Mouse (Mus musculus): ENCODE results near the gene Pafah2.
A peak's percentile ranks its signal among the peaks of the same experiment; 100 is the strongest.

Pafah2 gene

DNA sequence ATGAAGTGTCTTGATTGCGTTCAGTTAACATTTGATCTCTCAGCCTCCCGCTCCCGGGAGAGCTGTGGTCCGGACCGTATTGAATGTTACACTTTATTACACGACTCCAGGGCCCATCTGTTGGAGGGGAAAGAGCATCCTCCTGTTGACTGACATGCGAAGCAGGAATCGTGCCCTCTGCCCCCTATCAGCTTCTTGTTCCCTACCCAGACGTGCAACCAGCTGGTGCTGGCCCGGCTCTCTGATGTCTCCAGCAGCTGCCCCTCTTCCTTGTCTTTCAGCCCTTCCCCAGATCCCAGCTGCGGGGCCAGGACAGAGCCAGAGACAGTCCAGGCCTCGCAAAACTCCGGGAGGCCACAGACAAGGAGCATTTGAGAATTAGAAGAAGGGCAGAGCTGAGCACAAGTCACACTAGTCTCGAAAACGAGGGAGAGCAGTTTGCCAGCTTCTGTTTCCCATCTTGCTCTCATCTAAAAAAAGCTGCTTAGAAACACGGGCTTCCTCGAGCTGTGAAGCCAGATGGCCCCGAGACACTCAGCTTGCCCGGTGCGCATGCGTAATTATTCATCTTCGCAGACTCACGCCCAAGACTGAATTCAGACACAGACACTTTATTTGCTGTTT lies 34.4 kb downstream of the Pafah2 start:
- peak in 1 of 2 experiments; percentile 38 for DNase-seq

DNA sequence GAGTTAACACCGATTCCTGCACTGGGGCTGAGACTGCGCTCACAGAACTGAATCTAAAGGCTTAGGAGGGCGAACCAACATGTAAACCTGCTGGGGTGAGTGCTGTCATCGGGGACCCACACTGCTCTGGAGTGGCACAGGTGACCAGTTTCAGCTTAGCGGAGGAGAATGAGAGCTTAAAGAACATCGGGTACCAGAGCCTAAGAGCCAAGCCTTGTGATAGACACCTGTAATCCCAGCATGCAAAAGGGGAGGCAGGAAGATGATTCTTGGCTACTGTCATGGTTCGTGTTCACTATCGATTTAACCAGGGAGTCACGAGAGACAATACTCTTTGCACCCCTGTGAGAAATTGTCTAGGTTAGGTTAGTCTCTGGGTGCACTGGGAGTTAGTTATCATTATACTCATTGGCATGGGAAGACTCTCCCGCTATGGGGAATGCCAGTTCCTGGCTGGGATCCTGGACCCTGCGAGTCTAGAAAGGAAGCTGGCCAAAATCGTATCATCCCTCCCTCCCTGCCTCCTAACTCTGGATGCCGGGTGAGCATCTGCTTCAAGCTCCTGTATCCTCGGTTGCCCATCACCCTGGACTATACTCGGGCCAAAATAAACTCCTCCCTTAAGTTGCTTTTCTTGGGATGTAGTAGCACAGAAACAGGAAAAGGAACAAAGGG lies 36.7 kb downstream of the Pafah2 start:
- DNase-seq: no peak

DNA sequence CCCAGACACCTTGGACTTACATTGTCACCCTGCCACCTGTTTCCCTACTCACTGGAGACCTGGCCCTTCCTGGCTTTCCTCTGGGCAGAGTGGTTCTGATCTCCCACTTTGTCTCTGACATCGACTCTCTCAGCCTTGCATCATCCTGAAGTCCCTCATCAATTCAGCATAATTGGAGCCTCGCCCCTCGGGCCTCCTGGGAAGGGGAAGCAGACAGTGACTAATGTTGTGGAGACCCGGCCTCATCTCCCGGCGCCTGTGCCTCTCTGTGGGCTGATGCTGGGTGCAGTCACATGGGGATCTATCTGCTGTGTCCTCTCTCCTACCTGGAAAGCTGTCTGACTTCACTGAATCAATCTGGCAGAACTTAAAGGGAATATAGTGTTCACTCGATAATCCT lies 40.1 kb downstream of the Pafah2 start:
- DNase-seq: no peak

DNA sequence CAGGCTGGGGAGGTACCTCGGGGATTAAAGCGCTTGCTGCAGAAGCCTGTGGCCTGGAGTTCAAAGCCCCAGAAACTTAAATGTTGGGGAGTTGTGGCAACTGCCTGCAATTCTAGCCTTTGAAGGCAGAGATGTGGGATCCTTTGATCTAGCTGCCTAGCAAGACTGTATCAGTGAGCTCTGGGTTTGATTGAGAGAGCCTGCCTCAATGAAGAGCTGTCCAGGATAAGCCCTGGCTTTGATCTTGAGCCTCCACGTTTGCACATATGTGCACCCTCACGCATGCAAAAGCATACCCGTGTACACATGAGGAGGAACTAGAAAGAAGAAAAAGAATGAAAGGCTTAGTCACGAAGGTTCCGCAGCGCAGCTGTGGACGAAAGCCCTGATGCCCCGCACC lies 40.5 kb downstream of the Pafah2 start:
- DNase-seq: no peak

DNA sequence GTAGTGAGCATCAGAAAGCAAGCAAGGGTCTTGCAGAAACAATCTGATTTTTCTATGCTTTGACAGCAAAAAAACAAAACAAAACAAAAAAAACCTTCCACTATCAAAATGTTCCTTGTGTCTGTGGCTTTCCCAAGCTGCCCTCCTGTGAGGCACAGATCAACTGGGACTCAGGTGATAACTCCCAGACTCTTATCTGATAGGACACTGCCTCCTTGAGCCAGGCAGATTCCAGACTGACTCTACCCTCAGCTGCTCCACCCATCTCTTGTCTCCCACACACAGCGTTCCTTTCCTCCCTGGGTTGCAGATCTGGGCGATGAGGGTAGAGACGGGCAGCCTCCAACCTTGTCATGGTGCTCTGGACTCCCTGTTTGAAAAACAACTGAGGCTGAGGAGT lies 43.0 kb downstream of the Pafah2 start:
- no peak for DNase-seq

DNA sequence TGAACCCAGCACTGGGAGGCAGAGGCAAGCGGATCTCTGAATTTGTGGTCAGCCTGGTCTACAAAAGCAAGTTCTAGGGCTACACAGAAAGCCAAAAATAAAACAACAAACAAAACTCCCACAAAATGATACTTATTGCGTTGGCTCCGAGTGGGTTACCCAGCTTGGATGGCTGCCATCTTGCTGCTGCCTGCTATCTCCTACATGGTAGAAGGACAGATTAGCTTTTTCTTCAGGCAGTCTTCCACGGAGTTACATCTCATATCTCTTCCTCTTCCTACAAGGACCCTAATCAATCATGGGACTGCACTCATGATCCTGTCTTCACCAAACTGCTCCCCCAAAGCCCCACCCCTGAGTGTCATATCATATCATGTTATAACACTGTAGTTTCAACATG lies 43.8 kb downstream of the Pafah2 start:
- no peak for DNase-seq

DNA sequence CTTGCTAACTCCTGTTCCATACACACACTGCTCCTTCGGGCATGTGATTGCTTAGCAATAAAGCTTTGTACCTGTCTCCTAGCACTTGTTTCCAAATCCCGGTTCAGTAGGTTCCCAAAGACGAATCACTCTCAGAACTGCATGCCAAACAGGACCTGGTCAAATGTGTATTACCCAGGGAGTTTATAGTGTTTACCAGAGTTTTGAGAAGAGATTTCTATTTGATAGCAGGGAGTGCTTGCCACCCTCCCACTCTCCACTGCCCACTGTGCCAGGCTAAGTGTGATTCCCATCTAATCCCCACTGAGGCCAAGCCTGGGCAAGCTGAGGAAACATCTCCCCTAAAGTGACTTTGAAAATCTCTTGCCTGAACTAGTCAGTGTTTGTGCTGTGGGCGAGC lies 46.1 kb downstream of the Pafah2 start:
- DNase-seq: no peak

DNA sequence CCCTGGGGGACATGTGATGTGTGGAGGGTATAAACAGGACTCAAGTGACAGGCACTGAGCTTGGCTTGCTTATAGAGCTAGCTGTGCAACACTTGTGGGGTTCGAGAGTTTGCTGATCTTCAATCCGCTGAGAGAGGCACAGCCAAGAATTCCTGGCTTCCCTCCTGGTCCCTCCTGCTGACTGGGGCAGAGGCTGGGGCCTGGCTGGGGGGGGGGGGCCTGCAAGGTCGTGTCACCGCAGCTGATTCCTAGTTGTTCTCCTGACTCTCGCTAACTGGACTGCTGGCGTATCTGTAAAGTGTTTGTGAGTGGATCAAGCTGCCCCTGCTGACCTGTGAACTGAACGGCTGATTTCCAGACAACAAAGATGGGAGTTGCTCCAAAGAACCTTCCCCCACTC lies 47.5 kb downstream of the Pafah2 start:
- no peak for DNase-seq

DNA sequence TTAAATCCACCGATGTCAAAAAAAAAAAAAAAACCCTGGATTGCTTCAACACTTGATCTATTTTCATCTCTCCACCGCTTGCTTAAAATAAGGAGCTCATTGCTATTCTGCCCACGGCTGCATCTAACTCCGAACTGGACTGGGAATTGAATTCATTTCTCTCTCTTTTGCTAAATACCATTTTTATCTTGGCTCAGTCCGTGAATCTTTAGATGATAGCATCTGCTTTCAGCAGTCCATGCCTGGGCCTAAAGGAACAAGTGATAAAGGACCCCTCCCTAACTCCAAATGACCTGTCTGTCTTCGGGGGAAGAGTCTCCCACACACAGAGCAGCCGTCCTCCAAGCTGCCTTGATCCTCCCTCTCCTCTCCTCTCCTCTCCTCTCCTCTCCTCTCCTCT lies 48.8 kb downstream of the Pafah2 start:
- DNase-seq: no peak

DNA sequence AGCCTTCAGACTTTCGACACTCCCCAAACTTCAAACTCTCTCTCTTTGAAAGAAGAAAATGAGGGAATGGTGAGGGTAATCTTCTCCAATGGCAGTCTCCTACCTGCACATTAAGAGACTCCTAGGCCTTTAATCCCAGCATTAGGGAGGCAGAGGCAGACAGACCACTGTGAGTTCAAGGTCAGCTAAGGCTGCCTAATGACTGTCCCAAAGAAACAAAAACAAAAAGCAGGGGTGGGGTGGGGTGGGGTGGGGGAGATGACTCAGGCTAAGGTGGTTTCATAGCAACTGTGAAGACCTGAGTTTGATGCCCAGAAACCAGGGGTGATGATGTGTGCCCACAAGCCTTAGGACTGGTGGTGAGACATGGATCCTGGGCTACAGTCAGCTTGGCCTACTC lies 49.4 kb downstream of the Pafah2 start:
- no peak for DNase-seq

DNA sequence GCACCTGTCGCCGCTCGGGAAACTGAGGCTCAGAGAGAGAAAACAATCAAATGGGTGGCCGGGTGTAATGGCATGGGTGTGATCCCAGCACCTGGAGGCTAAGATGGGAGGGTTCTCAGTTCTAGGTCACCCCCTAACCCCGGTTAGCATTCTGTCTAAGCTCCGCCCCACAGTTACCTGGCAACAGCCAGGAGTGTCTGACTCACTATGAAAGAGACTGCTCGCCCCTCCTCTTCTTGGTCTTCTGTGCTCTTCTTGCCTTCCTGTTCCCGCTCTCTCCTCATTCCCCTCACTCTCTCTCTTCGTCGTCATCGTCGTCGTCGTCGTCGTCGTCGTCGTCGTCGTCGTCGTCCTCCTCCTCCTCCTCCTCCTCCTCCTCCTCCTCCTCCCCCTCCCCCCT lies 51.8 kb downstream of the Pafah2 start:
- DNase-seq: no peak

DNA sequence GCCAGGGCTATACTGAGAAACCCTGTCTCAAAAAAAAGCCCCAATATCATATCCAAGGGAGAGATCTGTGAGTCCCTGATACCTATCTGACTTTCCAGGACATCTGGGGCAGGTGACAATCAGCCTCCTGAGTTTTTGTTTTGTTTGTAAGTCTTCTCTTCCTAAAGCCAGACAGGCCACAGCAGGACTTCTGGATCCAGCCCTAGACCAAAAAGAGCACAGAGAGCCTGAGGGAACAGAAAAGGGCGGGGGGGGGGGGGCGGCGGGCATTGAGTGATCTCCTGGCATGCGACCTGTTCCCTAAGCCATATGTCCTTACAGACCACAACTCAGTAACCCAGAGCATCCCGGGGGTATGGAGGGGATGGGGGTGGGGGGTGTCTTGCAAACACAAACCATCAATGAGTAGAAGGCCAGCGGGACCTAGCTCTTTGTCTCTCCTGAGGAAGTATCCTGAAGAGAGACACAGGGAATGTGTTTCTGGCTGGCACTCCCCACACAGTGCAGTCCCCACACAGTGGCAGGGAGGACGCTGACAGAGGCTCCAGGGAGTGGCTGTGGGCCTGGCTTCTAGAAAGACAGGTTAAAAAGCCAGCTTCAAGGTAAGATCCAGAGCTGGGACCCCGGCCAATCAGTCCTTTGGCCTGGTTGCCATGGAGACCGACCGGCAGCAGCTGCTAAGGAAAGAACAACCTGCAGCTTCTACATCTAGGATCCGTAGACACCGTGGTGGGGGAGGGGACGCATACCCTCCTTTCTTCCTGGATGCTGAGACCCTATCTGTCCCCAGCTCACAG lies 53.7 kb downstream of the Pafah2 start:
- DNase-seq: peak in 1 of 2 experiments; percentile 41

DNA sequence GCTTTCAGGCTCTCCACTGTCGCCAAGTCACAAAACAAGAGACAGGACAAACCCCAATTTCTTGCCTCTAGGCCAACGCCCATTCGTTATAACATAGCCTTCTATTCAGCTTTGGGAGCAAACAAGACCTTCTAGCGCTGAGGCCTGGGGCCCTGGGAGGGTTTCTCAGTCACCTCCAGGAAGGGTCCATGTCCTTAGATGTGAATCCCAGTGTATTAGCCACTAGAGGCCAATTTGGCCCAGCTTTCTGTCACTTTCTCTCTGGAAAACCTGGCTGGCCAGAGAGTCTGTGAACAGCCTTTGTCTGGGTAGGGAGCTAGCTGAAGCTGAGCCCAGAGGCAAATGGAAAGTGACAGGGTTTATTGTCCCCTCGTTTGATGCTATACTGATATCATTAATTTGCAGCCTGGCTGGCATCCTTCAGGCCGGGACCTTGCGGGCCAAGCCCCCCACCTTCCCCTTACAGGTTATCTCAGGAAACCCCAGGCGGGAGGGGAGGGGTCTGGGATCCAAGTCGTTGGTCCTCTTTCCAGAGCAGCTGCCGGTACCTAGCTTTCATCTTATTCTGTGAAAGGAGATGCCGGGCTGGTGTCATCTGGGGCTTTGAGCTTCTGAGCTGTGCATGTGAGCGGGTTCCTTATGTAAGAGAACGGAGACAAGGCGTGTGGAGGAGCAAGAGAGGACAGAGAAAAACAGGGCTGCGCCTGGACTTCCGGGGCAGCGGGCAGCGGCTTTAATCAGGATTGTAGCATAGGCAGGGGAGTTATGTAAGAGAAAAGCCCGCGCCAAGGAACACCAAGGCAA lies 54.5 kb downstream of the Pafah2 start:
- DNase-seq: peak; percentile 79 to 86

DNA sequence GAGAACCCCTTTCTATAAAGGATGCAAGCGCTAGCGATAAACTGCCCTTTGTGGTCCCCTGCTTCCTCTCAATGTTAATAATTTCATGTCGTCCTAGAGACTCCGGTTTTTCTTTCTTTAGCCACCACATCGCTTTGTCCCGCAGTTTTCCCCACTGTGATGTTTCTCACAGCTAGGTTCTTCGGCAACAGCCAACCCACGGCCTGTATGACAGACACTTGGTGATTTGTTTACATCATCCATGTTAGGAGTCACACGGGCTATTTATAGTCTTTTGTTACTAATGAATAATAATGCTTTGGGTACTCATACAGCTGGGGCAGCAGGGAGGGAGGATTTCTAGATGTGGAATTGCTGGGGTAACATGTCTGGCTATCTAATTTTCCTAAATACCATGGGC lies 55.4 kb downstream of the Pafah2 start:
- DNase-seq: no peak

DNA sequence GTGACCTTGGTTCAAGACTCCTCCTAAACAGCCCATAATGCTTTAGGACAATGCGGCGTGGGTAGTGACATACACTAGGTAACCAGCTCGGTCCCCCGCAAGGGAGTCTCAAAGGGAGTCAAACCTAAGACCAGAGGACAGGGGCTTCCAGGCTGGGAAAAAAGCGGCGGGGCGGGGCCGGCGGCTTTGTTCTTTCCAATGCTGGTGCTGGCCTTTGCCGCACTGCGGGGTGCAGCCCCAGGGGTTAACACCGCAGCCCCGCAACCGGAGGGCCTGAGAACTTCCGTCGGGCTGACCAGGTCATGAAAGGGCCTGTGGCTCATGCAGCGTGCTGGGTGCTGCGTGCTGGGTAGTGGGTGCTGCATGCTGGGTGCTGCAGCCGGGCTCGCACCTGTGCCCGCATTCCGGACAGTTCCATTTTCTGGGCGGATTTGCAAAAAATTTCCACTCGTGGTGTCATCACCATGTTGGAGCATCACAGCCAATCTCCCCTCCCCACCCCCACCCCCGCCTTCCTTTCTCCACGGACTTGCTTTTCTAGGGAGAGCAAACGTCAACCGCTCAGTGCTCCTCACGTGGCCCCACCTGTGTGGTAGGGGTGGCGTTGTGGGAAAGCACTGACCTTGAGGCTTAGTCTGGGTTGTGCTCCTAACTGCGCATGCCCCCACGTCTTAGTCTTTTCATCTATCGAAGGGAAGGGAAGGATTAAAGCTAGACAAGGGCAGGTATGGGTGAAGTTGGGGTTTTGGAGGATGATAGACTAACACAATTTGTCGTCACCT lies 57.7 kb downstream of the Pafah2 start:
- DNase-seq: peak; percentile 47 to 62

DNA sequence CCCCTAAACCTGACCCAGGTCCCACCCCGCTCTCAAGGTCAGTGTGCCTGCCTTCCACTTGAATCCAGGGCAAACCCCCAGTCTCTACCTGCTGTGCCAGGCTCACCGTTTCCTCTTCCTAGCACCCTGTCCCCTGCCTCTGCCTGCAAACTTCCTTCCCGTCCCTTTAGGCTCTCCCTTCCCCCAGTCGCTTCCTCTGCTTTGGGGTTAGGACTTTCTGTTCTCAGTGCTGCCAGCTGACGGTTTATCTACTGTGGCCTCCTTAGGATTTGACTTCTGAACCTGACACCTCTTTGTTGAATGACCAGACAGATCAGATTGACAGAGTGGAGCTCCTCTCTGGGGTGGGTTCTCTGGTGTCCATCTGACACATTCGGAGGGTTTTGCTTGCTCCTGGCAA lies 59.2 kb downstream of the Pafah2 start:
- peak; percentile 59 to 60 for DNase-seq

DNA sequence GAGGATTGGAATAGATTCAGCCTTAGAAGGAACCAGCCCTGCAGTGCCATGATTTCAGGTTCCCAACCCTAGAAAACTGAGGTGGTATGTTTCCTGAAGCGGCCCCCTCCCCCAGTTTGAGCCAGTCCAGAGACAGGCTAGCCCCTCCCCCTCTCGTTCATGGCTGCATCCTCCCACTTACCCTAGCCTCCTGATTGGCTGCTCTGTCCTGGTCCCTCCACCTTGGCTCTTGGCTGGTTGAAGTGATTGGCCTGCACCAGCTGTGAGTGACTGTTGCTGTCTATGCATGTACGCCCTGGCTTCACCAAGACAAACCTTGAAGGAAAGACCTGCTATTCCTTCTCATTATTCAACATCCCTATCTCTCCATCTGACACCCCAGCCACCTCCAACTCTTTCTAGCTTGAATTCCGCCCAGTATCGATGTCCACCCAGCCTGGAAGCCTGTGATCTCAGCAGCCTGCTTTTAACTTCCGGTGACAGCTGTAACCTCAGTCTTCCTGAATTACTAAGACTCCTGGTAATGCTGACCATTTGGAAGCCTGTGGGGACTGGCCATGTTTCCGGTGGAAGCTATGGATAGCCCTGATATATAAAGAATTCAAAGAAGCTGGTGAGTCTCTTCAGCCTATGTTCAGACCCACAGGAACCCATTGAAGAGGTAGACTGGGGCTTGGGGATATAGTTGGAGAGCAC lies 61.2 kb downstream of the Pafah2 start:
- no peak for DNase-seq

DNA sequence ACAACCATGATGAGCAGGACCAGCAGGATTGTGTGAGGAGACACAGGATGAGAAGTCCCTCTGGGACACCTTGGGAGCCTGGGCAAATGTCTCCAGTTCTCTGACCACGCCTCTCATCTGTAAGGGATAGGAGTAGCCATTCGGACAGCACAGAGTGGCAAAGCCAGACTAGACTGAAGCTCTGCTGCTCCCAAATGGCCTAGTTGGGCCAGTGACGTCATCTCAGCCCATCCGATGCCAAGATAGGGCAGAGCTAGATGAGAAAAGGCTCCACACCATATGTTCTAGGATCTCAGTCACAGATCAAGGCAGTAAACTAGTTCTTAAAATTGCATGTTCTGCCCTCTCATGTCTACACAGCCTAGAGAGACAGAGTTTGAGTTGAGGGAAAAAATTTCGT lies 62.7 kb downstream of the Pafah2 start:
- DNase-seq: no peak

DNA sequence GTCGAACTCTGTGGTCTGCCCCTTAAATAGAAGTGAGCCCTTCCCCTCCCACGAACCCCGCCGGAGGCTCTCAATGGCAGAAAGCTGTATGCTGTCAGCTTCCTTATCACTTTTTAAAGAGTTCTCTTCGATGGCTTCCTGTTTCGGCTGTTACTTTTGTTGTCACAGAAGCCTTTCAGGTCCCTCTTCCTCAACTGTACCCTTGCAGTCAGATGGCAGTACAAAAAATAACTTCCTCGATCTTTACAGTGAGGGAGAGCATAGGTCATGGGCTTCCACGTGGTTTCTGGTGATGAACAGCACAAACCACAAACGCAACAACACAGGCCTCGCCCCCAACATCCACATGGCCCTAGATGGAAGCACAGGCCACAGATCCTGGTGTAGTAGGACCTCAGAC lies 64.2 kb downstream of the Pafah2 start:
- no peak for DNase-seq

DNA sequence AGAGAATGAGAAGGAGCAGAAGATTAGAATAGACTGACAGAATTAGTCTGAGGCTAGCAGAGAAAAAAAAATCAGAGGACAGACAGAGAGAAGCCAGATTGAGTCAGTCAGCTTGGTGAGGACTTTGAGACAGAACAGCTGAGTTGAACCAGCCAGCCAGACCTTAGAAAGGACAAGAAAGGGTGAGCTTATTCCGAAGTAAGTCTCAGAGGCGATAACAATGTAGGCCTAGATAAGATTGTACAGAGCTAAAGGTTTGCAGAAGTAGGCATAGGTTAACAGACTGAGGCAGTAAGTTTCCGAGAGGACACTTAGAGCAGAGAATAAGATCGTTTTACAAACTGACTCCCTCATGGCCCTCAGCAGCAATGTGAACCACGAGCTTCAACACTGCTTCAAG lies 65.1 kb downstream of the Pafah2 start:
- no peak for DNase-seq

DNA sequence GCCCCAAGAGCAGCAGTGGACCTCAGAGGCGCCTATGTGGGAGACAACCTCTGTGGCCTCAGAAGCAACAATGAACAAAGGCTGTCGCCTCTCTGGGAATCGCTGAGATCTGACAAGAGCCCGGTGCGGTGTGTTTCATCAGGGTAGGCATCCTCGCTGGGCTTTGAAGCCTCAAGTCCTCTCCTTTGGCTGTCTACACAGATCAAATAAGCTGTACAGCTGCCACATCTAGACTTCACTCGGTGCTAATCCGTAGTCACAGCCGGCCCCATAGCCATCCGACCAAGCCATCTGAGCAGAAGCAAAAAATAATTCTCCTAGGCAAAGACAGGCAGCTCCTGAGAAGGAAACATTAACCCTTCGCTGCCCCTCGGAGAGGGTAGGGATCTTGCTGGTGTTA lies 69.7 kb downstream of the Pafah2 start:
- DNase-seq: no peak
